Mouse (Mus musculus) myocyte (in vitro differentiated cells): ENCODE measurements at regions not wholly inside any gene's neighbourhood (a gene's known extent, or its start where the extent isn't known, plus 50 kb on each side); places are given as distances from the start of the nearest gene placed in this dataset.

Source experiments
- H3K27me3 ChIP-seq: one replicate; pipeline ENCODE4 v1.6.1; 2011; ENCODE audit not compliant: control insufficient read depth, insufficient read depth, insufficient read length
- H3K36me3 ChIP-seq: one replicate; pipeline ENCODE4 v1.6.1; 2011; ENCODE audit not compliant: control insufficient read depth, insufficient read depth
- H3K4me2 ChIP-seq: one replicate; pipeline ENCODE4 v1.6.1; 2011; ENCODE audit warnings: low read depth, control low read depth
- H3K4me3 ChIP-seq: one replicate; pipeline ENCODE4 v1.5.1; 2011; ENCODE audit warnings: mild to moderate bottlenecking, control low read depth, moderate library complexity
- H3K79me2 ChIP-seq: one replicate; pipeline ENCODE4 v1.6.1; 2011; ENCODE audit not compliant: control insufficient read depth, insufficient read depth
- H3ac ChIP-seq: one replicate; pipeline ENCODE4 v1.6.1; 2011; ENCODE audit not compliant: control insufficient read depth, insufficient read length
- CEBPB ChIP-seq: IDR thresholded peaks from 2 replicates; pipeline ENCODE4 v1.6.1; 2011; ENCODE audit warnings: mild to moderate bottlenecking, moderate library complexity; ENCODE audit not compliant: poor library complexity, insufficient read depth, severe bottlenecking
- E2F4 ChIP-seq: IDR thresholded peaks from one replicate; pipeline ENCODE4 v1.6.1; 2011; ENCODE audit warnings: mild to moderate bottlenecking, control low read depth, moderate library complexity; ENCODE audit not compliant: insufficient read depth
- MAX ChIP-seq: IDR thresholded peaks from one replicate; pipeline ENCODE4 v1.6.1; 2011; ENCODE audit warnings: low read depth, mild to moderate bottlenecking, control low read depth
- MYOD1 ChIP-seq, 3 experiments: IDR thresholded peaks; one replicate each; pipeline ENCODE4 v1.6.1; 2011; ENCODE audit warnings: control low read depth in 2 of 3, low read depth in 2 of 3, mild to moderate bottlenecking in 2 of 3, moderate library complexity in 1 of 3; ENCODE audit not compliant: insufficient read length in 2 of 3, control insufficient read depth in 1 of 3
- MYOG ChIP-seq, 3 experiments: IDR thresholded peaks; one replicate each; pipeline ENCODE4 v1.6.1; 2011; ENCODE audit warnings: control low read depth in 2 of 3, low read depth in 2 of 3, mild to moderate bottlenecking in 2 of 3; ENCODE audit not compliant: insufficient read length in 2 of 3, control insufficient read depth in 1 of 3, insufficient read depth in 1 of 3
- POLR2A ChIP-seq: IDR thresholded peaks from one replicate; pipeline ENCODE4 v1.6.1; 2011; ENCODE audit warnings: low read depth, mild to moderate bottlenecking, control low read depth, moderate library complexity; ENCODE audit not compliant: insufficient read length
- POLR2AphosphoS2 ChIP-seq: IDR thresholded peaks from one replicate; pipeline ENCODE4 v1.6.1; 2011; ENCODE audit warnings: low read depth, control low read depth; ENCODE audit not compliant: insufficient read length
- REST ChIP-seq: IDR thresholded peaks from one replicate; pipeline ENCODE4 v1.6.1; 2011; ENCODE audit warnings: mild to moderate bottlenecking, control low read depth, moderate library complexity; ENCODE audit not compliant: insufficient read depth, insufficient read length
- SRF ChIP-seq: IDR thresholded peaks from one replicate; pipeline ENCODE4 v1.6.1; 2011; ENCODE audit warnings: low read depth; ENCODE audit not compliant: control insufficient read depth, insufficient read length
- TCF12 ChIP-seq: IDR thresholded peaks from one replicate; pipeline ENCODE4 v1.6.1; 2011; ENCODE audit warnings: mild to moderate bottlenecking, control low read depth; ENCODE audit not compliant: poor library complexity, insufficient read depth, severe bottlenecking
- TCF3 ChIP-seq: IDR thresholded peaks from one replicate; pipeline ENCODE4 v1.6.1; 2011; ENCODE audit warnings: low read depth, control low read depth; ENCODE audit not compliant: insufficient read length
- USF1 ChIP-seq: IDR thresholded peaks from one replicate; pipeline ENCODE4 v1.6.1; 2011; ENCODE audit warnings: low read depth, mild to moderate bottlenecking, control low read depth, moderate library complexity

- TF ChIP-seq MYOD1 (IDR thresholded peaks at IDR 0.05; ENCODE audit: control insufficient read depth in 1 of 3, insufficient read length in 2 of 3, low read depth in 2 of 3) (no peak), REST (no peak), E2F4 (no peak), USF1 (no peak), MAX (no peak), POLR2AphosphoS2 (no peak), TCF3 (no peak), TCF12 (no peak), MYOG (IDR thresholded peaks at IDR 0.05; ENCODE audit: control insufficient read depth in 1 of 3, insufficient read depth in 1 of 3, insufficient read length in 2 of 3, low read depth in 2 of 3) (no peak), POLR2A (no peak), SRF (no peak), CEBPB (no peak)
- no peaks in the 10 kb centered on the region for H3K27me3 ChIP-seq
- no peak overlapping the region for H3ac ChIP-seq
Measured at GRCm38 (mm10) chr16:53108726-53109125, 654.9 kb upstream of the Alcam start.

DNA sequence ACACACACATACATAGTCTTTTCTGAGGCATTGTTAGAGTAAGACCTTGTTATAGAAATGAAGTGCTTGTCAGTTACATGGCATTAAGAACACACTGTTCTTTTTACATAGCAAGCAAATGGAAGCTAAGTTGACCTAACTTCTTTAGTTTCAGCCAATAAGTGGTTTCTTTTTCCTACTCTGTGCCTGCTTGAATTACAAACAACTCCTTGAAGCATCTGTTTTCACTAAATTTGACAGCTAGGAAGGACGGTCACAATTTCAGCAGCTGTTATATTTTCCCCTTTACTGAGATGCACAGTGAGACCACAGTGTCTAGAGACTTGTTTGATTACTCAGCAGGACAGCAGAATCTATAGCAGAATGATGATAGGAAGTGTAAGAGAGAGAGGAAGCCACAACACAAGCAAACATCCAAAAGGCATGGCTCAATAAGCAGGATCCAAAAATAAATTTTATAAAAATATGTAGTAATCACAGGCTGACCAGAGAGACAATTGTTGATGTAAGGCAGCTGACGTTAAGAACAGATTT is 641.6 kb upstream of the Alcam start:
- Histone ChIP-seq H3ac (no peak overlapping the region), H3K27me3 (no peaks in the 10 kb centered on the region), H3K4me3 (no peak overlapping the region), H3K79me2 (no peaks in the 10 kb centered on the region), H3K36me3 (no peaks in the 10 kb centered on the region), H3K4me2 (peak overlapping the region; percentile 2)
- TF ChIP-seq REST (no peak), CEBPB (no peak), TCF3 (no peak), E2F4 (no peak), MAX (no peak), TCF12 (no peak), USF1 (no peak), POLR2AphosphoS2 (no peak), POLR2A (no peak), SRF (no peak), MYOG (IDR thresholded peaks at IDR 0.05; ENCODE audit: control insufficient read depth in 1 of 3, insufficient read depth in 1 of 3, insufficient read length in 2 of 3, low read depth in 2 of 3) (no peak), MYOD1 (IDR thresholded peaks at IDR 0.05; ENCODE audit: control insufficient read depth in 1 of 3, insufficient read length in 2 of 3, low read depth in 2 of 3) (no peak)

More at GRCm38 (mm10) chr16:53108726-53109125, 654.9 kb upstream of the Alcam start:
- H3K4me2 ChIP-seq = no peak overlapping the region
- H3K79me2 ChIP-seq = no peaks in the 10 kb centered on the region
- no peaks in the 10 kb centered on the region for H3K36me3 ChIP-seq
- no peak overlapping the region for H3K4me3 ChIP-seq

- Histone ChIP-seq H3K36me3 (no peaks in the 10 kb centered on the region), H3K4me3 (no peak overlapping the region), H3K4me2 (no peak overlapping the region), H3ac (no peak overlapping the region), H3K27me3 (no peaks in the 10 kb centered on the region), H3K79me2 (no peaks in the 10 kb centered on the region)
- TF ChIP-seq TCF12 (no peak), MAX (no peak), POLR2AphosphoS2 (no peak), E2F4 (no peak), MYOG (IDR thresholded peaks at IDR 0.05; ENCODE audit: control insufficient read depth in 1 of 3, insufficient read depth in 1 of 3, insufficient read length in 2 of 3, low read depth in 2 of 3) (no peak), USF1 (no peak)
Measured at GRCm38 (mm10) chr16:53073856-53074568, 620.1 kb upstream of the Alcam start.

DNA sequence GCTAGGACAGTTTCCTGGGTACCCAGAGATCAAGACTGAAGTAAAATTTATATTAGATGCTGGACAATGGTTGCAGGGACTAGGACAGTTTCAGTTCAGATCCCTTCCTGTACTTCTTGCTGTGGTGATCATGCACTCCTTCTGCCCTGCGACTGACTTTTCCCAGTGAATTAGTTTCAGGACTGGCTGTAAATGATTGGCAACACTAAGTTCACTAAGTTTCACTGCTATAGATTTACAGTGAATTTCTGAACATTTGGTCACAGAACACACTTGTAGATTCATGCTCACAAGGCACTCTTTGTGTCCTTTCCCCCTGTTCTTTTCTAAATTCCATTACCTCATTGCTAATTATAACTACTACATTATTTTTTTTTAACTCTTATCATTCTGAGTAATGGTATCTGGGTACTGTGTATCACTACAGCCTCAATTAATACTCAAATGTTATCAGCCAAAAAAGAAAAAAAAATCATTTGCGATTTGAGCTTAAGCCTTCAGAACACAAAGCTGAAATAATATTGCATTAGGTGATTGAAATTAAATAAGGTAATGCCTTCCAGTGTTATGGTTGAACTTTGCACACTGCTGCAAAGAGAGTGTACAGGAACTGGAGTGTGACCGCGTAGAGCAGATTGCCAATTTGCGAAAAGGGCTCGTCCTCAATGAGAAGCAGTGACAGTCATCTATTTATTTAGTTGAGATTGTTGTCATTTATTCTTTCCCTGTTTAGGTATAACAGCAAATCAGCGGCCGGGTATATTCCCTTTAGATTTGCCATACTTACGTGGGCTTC is 618.2 kb upstream of the Alcam start:
- no peaks in the 10 kb centered on the region for H3K27me3 ChIP-seq
- H3K36me3 ChIP-seq = no peaks in the 10 kb centered on the region
- H3ac ChIP-seq = no peak overlapping the region
- no peaks in the 10 kb centered on the region for H3K79me2 ChIP-seq
- TF ChIP-seq USF1 (no peak), MYOG (IDR thresholded peaks at IDR 0.05; ENCODE audit: control insufficient read depth in 1 of 3, insufficient read depth in 1 of 3, insufficient read length in 2 of 3, low read depth in 2 of 3) (no peak), CEBPB (no peak), MYOD1 (IDR thresholded peaks at IDR 0.05; ENCODE audit: control insufficient read depth in 1 of 3, insufficient read length in 2 of 3, low read depth in 2 of 3) (no peak), TCF12 (no peak), E2F4 (no peak), POLR2AphosphoS2 (no peak), POLR2A (no peak), TCF3 (no peak), MAX (no peak)
- no peak overlapping the region for H3K4me3 ChIP-seq
- H3K4me2 ChIP-seq = no peak overlapping the region
